Mouse (Mus musculus): ENCODE results near the gene Foxp3. TPM values are rescaled to one million over a fixed set of nuclear protein-coding genes. Genes with fewer than 3 reads are reported as not detected.

The Foxp3 gene
- polyA plus RNA-seq (2012; rRNA removed), result 0.24 and 0.58 TPM in 2 replicates

DNA sequence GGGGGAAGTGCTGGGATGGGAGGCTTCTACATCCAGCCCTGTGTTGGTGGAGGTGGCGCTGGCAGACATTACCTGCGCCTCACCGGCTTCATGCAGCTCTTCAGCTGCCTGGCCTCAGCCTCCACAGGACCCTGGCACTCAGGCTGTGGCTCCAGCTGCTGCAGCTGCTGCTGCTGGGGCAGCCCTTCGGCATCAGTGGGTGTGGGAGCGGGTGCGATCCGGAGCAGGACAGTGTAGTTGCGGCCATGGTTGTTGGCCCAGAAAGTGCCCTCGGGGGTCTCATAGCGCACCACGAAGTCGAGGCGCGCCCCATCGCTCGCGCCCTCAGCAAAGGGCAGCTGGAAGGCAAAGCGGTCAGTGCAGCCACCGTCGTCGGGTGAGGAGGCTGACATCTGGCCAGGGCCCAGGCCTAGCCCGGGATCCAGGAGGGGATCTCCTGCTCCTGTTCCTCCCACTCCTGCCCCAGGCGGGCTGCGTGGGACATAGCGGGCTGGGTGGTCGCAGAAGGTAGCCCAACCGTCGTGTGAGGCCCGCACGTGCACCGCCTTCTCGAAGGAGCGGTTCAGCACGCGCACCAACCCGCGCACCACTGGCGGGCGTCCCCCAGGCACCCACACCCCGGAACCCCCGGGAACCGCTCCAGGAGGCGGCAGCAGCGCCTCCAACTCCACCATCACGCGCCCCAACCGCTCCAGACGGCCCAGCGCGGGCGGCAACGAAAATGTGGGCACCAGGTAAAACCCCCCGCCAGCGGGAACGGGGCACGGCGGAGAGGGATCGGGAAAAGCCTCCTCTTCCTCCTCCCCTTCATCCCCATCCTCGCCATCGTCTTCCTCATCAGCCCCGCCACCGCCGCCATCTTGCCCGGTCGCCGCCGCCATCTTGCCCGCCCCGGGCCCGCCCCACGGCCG is at the start of gene Foxp3:
Foxp3 (plus strand) TSS at position 469 of the 911 bp plus-strand sequence.

DNA sequence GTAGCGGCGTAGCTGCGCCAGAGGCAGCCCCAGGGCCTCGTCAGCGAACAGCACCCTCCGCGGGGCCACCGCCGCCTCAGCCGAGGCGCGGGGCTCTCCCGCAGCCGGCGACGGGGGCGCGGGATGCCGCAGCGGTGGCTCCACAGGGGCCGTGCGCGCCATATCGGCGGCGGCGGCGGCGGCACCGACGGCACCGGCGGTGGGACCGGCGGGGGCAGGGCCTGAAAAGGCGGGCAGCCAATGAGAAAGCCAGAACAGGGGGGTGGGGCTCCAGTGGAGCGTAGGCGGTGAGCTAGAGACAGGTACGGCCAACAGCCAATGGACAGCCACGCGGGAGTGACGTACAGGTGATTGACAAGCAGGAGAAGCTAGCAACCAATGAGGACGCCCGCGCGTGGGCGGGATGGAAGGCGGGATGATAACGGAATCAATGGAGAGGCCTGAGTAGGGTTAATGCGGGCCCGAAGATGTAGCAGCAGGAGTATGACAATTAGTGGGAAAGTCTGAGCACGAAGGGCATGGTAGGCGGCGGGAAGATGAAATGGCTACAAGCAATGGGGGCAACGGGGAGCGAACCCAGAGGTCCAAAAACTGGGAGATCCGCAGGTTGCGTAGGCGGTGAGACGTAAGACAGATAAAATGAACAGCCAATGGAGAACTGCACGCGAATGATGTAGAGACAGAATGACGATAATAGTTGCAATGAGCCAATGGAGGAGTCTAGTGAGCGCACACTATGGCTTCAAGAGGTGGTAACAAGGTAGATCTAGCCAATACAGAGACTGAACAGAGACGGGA is 842 bp downstream of the Foxp3 start, which contains the start of gene Ppp1r3f:
Ppp1r3f (minus strand) TSS at position 197 of the 798 bp plus-strand sequence.

GRCm38 (mm10) chrX:7604879-7605574 is 31.6 kb downstream of the Foxp3 start, which contains the start of gene Ccdc22:
Gene Ccdc22, minus strand, starts transcription at chrX:7605517.

DNA sequence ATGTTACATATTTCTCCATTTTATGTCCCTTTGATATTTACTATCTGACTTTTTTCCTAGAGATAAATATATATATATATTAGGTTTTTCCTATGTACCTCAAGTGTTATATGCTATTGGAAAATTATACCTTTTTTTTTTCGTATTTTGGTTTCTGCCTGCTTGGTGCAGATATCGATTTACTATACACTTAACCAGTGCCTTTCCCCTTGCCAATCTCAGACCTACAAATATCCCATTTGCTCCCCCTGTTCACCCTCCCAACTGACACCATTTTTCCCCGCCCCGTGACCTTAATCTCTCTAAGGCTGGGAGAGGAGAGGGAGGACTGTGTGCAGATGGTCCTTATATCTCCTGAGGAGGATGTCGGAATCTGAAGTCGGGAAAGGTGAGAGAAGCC is 33.3 kb downstream of the Foxp3 start, which contains the start of gene Cacna1f:
Cacna1f (plus strand) TSS at position 301 of the 400 bp plus-strand sequence.

DNA sequence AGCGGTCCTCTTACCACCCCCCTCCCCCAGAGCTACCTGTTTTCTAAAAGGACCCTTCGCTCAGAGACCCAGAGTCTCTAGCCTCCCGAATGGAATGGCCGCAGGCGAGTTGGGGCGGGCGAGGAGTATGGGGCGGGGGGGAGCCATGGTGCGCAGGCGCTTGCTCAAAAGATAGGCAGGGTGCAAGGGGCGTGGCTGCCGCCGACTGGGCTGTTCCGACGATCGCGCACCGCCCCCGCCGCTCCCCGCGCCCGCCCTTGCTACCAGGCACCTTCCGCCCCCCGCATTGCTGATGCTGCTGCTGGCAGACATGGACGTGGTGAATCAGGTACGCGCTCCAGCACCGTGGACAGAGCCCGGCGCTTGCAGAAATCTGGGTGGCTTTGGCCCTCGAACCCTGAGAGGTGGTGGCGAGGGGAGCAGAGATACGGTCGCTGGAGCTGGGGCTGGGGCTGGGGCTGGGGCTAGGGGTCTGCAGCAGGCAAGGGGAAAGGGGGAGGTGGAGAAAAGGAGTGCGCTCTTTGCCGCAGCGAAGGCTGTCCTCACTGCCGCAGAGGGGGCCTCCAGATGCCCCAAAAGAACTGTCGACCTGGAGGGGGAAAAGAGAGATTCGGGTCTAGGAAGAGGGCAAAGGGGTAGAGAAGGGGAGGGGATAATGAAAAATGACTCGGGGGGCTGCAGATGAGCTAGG is 65.1 kb downstream of the Foxp3 start, which contains the start of gene Syp:
Syp (plus strand) TSS at position 71 of the 691 bp plus-strand sequence.

Other genes starting within 250 kb of the Foxp3 start
- 0.69 and 0.77 TPM in 2 replicates for gene Usp27x, start 197.8 kb upstream of the Foxp3 start, polyA plus RNA-seq (2012; rRNA removed)
- gene Ppp1r3f, start 639 bp downstream of the Foxp3 start, polyA plus RNA-seq (2012; rRNA removed), result 2.5 and 3.0 TPM in 2 replicates
- 16.5 and 17.3 TPM in 2 replicates for gene Ccdc22, start 31.9 kb downstream of the Foxp3 start, polyA plus RNA-seq (2012; rRNA removed)
- not detected in 2 replicates for gene Cacna1f, start 33.4 kb downstream of the Foxp3 start, polyA plus RNA-seq (2012; rRNA removed)
- gene Syp, start 64.8 kb downstream of the Foxp3 start, polyA plus RNA-seq (2012; rRNA removed), result 6.4 TPM in 2 replicates
- gene Prickle3, start 83.6 kb downstream of the Foxp3 start, polyA plus RNA-seq (2012; rRNA removed), result 28.8 and 34.6 TPM in 2 replicates
- 360 and 390 TPM in 2 replicates for gene Plp2, start 97.7 kb downstream of the Foxp3 start, polyA plus RNA-seq (2012; rRNA removed)
- gene Magix, start 107.6 kb downstream of the Foxp3 start, polyA plus RNA-seq (2012; rRNA removed), result 1.3 and 2.7 TPM in 2 replicates
- 4.7 and 5.5 TPM in 2 replicates for gene Gpkow, start 123.5 kb downstream of the Foxp3 start, polyA plus RNA-seq (2012; rRNA removed)
- gene Wdr45, start 140.7 kb downstream of the Foxp3 start, polyA plus RNA-seq (2012; rRNA removed), result 39.4 and 43.0 TPM in 2 replicates
- not detected in 2 replicates for gene Gm45208, start 148.6 kb downstream of the Foxp3 start, polyA plus RNA-seq (2012; rRNA removed)
- gene Praf2, start 154.8 kb downstream of the Foxp3 start, polyA plus RNA-seq (2012; rRNA removed), result 51.2 and 75.8 TPM in 2 replicates
- gene Ccdc120, start 177.3 kb downstream of the Foxp3 start, polyA plus RNA-seq (2012; rRNA removed), result 30.0 and 34.8 TPM in 2 replicates
- 23.0 and 25.1 TPM in 2 replicates for gene Tfe3, start 188.9 kb downstream of the Foxp3 start, polyA plus RNA-seq (2012; rRNA removed)
- gene Gripap1, start 216.1 kb downstream of the Foxp3 start, polyA plus RNA-seq (2012; rRNA removed), result 18.9 and 22.6 TPM in 2 replicates
- gene Kcnd1, start 248.6 kb downstream of the Foxp3 start, polyA plus RNA-seq (2012; rRNA removed), result 1.8 and 2.2 TPM in 2 replicates

Measured in colon, adult 2 months (tissue).